Mouse (Mus musculus): ENCODE data around the gene Spag8. TPM values are rescaled to one million over a fixed set of nuclear protein-coding genes. Genes with fewer than 3 reads are reported as not detected.

Spag8 gene
- polyA plus RNA-seq (2014; fragmentation: Nextera tagmentation; extraction: Ambion mirVana) = 5.5 and 9.3 TPM in 2 replicates

DNA sequence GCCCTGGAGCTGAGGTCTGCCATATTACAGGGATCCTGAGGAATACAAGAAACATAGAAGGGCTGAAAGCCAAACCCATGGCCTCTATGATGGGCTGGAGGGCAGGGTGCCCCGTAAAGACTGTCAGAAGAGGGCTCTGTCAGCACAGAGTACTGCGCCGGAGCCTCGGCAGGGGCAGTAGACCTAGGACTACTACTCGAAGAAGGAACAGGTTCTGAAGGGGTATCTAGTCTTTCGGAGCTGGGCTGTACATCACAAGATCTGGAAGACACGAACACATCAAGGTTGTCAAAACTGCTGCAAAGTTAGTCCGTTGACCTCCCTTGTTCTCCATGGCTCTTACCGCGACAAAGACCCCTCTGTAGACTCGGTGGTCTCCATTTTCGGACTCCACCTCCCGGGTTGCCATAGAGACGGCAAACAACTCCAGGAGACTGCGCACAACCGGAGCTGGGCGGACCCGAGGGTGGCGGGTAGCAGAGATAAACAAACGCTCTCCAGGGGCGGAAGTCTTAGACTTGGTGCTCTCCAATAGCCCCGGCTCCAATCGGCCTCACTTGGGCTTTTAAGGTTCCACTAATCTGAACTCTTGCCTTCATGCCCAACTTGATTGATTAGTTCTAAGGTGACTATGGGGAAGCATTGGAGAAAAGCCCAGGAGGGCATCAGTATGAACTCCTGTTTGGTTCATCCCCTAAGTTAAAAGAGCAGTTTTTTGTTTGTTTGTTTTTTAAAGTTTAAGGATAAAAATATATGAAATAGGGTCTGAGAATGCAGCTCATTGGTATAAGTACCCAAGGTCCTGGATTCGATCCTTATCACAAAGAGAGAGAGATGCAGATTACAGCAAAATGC lies at the start of gene Spag8:
Gene Spag8, minus strand, starts transcription at position 434 of the 855 bp plus-strand sequence.
- Histone ChIP-seq H3K27ac (no peak within 1 kb of the TSS; the same call in 1 of the 2 replicates), H3K36me3 (replicated peaks; ENCODE audit: control insufficient read depth, insufficient read depth) (peaks cover 6% of the 10 kb centered on the region; the same call in 1 of the 2 replicates), H3K9me3 (ENCODE audit: control insufficient read depth, low read length) (peaks cover 5% of the 10 kb centered on the region; the same call in 1 of the 2 replicates), H3K27me3 (ENCODE audit: control insufficient read depth, insufficient read depth, low read length) (no peaks in the 10 kb centered on the region), H3K4me2 (replicated peaks) (peak within 1 kb of the TSS; percentile 43), H3K9ac (0 out of 2 replicates have a peak within 1 kb of the TSS, but pooled peaks have one; percentile 6), H3K4me3 (replicated peaks; ENCODE audit: low read length) (peak within 1 kb of the TSS; percentile 19), H3K4me1 (replicated peaks; ENCODE audit: control insufficient read depth, insufficient read depth, low read length) (peaks cover 5% of the 10 kb centered on the region; the same call in 1 of the 2 replicates)
- WGBS = 21% methylated on average over 24 of the region's 24 CpGs
- ATAC-seq (ENCODE audit: low FRiP score) = no peak
- peak; percentile 51 for DNase-seq (ENCODE audit: low spot score)

DNA sequence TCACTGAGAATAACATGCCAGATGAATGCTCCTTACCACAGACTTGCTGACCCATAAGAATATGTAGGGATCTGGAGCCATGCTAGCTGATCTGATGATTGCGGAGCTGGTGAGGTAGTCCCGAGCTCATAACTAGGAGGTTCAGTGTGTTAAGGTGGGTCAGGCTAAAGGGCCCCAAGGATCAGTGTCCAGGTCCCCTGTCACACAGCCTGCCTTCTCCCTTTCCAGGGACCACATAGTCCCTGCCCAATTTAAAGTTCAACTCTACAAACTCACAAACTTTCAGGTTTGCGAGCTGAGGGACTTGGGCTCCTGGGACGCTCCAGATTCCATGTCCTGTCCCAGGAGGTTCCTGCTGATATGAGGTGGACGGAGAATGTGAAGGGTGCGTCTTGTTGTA lies 47.3 kb upstream of the Spag8 start, which contains the start of gene Olfr70:
Gene Olfr70, minus strand, starts transcription at position 101 of the 400 bp plus-strand sequence.
- Histone ChIP-seq H3K4me1 (replicated peaks; ENCODE audit: control insufficient read depth, insufficient read depth, low read length) (no peaks in the 10 kb centered on the region), H3K27me3 (ENCODE audit: control insufficient read depth, insufficient read depth, low read length) (no peaks in the 10 kb centered on the region), H3K4me2 (replicated peaks) (no peak within 1 kb of the TSS), H3K9ac (no peak within 1 kb of the TSS), H3K4me3 (replicated peaks; ENCODE audit: low read length) (no peak within 1 kb of the TSS), H3K36me3 (replicated peaks; ENCODE audit: control insufficient read depth, insufficient read depth) (no peaks in the 10 kb centered on the region), H3K27ac (no peak within 1 kb of the TSS), H3K9me3 (ENCODE audit: control insufficient read depth, low read length) (no peaks in the 10 kb centered on the region)
- 93% methylated on average over 6 of the region's 6 CpGs for WGBS
- ATAC-seq (ENCODE audit: low FRiP score) (no peak), DNase-seq (ENCODE audit: low spot score) (no peak)

DNA sequence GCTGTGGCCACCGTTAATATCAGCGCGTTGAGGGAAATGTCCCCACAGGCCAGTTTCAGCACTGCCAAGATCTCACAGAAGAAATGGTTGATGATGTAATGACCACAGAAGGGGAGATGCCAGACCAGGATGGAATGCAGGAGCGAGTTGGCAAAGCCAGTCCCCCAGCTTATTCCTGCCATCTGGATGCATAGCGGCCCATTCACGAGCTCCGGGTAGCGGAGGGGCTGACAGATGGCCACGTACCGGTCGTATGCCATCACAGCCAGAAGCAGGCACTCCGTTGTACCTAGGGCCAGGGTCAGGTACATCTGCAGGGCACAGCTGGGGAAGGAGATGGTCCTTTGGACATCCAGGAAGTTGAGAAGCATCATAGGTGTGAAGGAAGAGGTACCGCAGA lies 43.2 kb upstream of the Spag8 start:
- Histone ChIP-seq H3K4me2 (replicated peaks) (no peak overlapping the region), H3K27me3 (ENCODE audit: control insufficient read depth, insufficient read depth, low read length) (no peaks in the 10 kb centered on the region), H3K36me3 (replicated peaks; ENCODE audit: control insufficient read depth, insufficient read depth) (0 out of 2 replicates have a peak, but pooled peaks cover 2% of the 10 kb centered on the region), H3K9ac (no peak overlapping the region), H3K4me3 (replicated peaks; ENCODE audit: low read length) (no peak overlapping the region), H3K9me3 (ENCODE audit: control insufficient read depth, low read length) (no peaks in the 10 kb centered on the region), H3K27ac (no peak overlapping the region), H3K4me1 (replicated peaks; ENCODE audit: control insufficient read depth, insufficient read depth, low read length) (no peaks in the 10 kb centered on the region)
- no peak for DNase-seq (ENCODE audit: low spot score)
- WGBS = 81% methylated on average over 13 of the region's 13 CpGs
- ATAC-seq (ENCODE audit: low FRiP score) = no peak

DNA sequence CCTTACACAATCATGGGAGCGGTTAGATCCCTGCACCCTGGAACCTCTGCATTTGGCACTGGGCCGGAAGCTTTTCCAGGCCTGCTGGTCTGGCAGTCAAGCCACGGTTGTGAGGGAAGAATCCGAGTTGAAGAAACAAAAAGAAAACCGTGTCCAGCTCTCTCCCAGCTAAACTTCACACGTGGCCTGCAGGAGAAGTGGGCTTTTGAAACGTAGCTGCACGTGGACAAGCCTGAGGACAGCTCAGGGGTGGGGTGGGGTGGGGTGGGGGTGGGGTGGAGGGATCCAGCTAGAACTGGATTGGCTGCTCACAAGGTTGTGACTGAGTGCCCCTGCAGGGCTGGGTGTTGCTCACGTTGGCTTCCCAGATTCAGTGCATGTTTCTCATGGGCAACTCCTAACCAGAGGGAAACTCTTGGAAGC lies 41.9 kb upstream of the Spag8 start:
- Histone ChIP-seq H3K4me3 (replicated peaks; ENCODE audit: low read length) (no peak overlapping the region), H3K9ac (no peak overlapping the region), H3K4me1 (replicated peaks; ENCODE audit: control insufficient read depth, insufficient read depth, low read length) (no peaks in the 10 kb centered on the region), H3K9me3 (ENCODE audit: control insufficient read depth, low read length) (no peaks in the 10 kb centered on the region), H3K36me3 (replicated peaks; ENCODE audit: control insufficient read depth, insufficient read depth) (peaks cover 10% of the 10 kb centered on the region), H3K27me3 (ENCODE audit: control insufficient read depth, insufficient read depth, low read length) (no peaks in the 10 kb centered on the region), H3K27ac (no peak overlapping the region), H3K4me2 (replicated peaks) (no peak overlapping the region)
- no peak for DNase-seq (ENCODE audit: low spot score)
- WGBS = 30% methylated on average over 9 of the region's 9 CpGs
- no peak for ATAC-seq (ENCODE audit: low FRiP score)

DNA sequence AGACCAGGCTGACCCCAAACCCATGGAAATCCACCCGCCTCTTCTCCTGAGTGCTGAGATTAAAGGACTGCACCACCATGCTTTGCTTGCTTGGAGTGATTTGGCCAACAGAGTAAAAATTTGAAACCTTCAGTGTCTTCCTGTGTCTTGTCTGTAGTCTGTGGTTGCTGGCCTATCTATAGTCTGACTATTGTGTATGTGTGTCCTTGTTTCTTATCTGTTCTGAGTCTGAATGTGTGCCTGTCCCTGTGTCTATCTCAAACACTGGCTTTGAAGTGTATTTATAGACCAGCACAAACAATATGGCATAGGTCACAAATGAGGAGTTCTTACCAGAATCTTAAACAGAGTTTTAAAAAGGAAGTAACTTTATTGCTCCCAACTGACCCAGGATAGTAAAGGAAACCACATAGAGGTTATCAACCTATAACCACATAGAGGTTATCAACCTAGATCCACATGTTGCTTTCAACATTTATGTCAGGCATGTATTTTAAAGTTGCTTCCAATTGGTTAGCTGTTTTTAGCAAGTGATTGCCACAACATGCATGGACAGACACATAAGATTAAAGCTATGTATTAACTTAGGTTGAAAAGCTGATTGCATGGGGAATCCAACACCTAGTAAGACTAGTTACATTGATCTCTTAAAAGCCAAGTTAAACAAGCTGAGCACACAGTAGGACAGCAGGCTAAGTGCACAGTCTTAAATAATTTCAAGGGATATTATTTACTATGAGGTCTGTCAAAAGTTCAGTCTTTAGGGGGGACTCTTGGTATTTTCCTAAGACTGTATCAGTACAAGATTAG lies 41.2 kb upstream of the Spag8 start:
- Histone ChIP-seq H3K4me3 (replicated peaks; ENCODE audit: low read length) (no peak overlapping the region), H3K27me3 (ENCODE audit: control insufficient read depth, insufficient read depth, low read length) (no peaks in the 10 kb centered on the region), H3K9ac (no peak overlapping the region), H3K36me3 (replicated peaks; ENCODE audit: control insufficient read depth, insufficient read depth) (peaks cover 16% of the 10 kb centered on the region), H3K4me2 (replicated peaks) (no peak overlapping the region), H3K9me3 (ENCODE audit: control insufficient read depth, low read length) (no peaks in the 10 kb centered on the region), H3K27ac (no peak overlapping the region), H3K4me1 (replicated peaks; ENCODE audit: control insufficient read depth, insufficient read depth, low read length) (no peaks in the 10 kb centered on the region)
- no peak for DNase-seq (ENCODE audit: low spot score)
- no peak for ATAC-seq (ENCODE audit: low FRiP score)
- 94% methylated on average over 1 of the region's 1 CpGs for WGBS

DNA sequence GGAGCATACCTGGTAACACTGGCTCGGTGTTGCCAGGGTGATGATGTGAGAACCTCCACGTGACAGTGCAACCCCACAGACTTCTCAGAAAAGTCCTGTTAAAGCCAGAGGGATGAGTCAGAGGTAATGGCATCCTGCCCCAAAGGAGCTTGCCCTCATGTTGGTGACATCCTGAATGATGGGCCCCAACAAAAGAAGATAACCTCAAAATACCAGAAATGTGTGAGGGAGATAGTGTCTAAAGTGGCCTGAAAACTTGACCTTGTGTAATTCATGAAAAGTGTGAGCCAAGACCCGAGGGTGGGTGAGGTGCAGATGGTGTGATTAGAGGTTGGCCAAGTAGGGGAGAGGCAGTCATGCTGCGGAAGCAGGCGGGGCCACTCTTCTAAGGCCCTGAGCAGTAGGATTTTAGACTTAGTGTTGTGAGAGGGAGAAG lies 40.4 kb upstream of the Spag8 start:
- no peaks in the 10 kb centered on the region for H3K4me1 ChIP-seq (replicated peaks; ENCODE audit: control insufficient read depth, insufficient read depth, low read length)
- no peaks in the 10 kb centered on the region for H3K27me3 ChIP-seq (ENCODE audit: control insufficient read depth, insufficient read depth, low read length)
- no peak overlapping the region for H3K9ac ChIP-seq
- H3K9me3 ChIP-seq (ENCODE audit: control insufficient read depth, low read length) = no peaks in the 10 kb centered on the region
- peaks cover 25% of the 10 kb centered on the region for H3K36me3 ChIP-seq (replicated peaks; ENCODE audit: control insufficient read depth, insufficient read depth)
- H3K4me3 ChIP-seq (replicated peaks; ENCODE audit: low read length) = no peak overlapping the region
- no peak overlapping the region for H3K27ac ChIP-seq
- H3K4me2 ChIP-seq (replicated peaks) = no peak overlapping the region
- no peak for DNase-seq (ENCODE audit: low spot score)
- 75% methylated on average over 5 of the region's 5 CpGs for WGBS
- ATAC-seq (ENCODE audit: low FRiP score) = no peak

DNA sequence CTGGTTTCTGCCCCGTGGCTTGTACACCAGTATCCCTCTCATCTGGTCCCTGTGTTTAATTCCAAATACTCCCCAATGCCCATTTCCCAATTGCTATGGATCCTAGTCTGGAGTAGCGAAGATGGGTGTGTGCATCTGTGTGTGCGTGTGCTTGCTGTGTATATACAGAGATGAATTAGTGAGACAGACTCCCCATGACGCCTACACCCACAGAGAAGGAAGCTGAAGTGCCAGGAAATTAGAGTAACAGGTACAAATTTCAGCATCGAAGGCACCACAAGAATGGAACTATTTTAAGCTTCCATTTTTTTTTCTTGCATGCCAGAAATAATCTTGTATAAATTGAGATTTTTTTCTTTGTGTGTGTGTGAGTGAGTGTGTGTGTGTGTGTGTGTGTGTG lies 37.6 kb upstream of the Spag8 start:
- 90% methylated on average over 5 of the region's 5 CpGs for WGBS
- no peak for ATAC-seq (ENCODE audit: low FRiP score)

DNA sequence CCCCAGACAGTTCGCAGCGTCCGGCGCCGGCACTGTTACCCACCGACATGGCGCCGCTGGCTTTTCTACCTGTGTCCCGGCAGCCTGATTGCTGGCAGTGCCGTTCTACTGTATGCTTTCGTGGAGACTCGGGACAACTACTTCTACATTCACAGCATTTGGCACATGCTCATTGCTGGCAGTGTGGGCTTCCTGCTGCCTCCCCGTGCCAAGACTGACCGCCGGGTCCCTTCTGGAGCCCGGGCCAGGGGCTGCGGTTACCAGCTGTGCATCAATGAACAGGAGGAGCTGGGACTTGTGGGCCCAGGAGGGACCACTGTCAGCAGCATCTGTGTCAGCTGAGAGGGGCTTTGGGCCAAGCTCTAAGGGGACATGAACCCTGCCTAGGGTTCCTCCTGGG lies 36.6 kb upstream of the Spag8 start:
- ATAC-seq (ENCODE audit: low FRiP score) (no peak), DNase-seq (ENCODE audit: low spot score) (no peak)
- H3K4me2 ChIP-seq (replicated peaks) = no peak overlapping the region
- H3K9me3 ChIP-seq (ENCODE audit: control insufficient read depth, low read length) = no peaks in the 10 kb centered on the region
- H3K27ac ChIP-seq = no peak overlapping the region
- H3K4me3 ChIP-seq (replicated peaks; ENCODE audit: low read length) = no peak overlapping the region
- no peaks in the 10 kb centered on the region for H3K27me3 ChIP-seq (ENCODE audit: control insufficient read depth, insufficient read depth, low read length)
- H3K36me3 ChIP-seq (replicated peaks; ENCODE audit: control insufficient read depth, insufficient read depth) = peaks cover 62% of the 10 kb centered on the region
- H3K4me1 ChIP-seq (replicated peaks; ENCODE audit: control insufficient read depth, insufficient read depth, low read length) = no peaks in the 10 kb centered on the region
- no peak overlapping the region for H3K9ac ChIP-seq
- WGBS = 94% methylated on average over 17 of the region's 17 CpGs

More for the DNA sequence above, 37.6 kb upstream of the Spag8 start:
- Histone ChIP-seq H3K4me2 (replicated peaks) (no peak overlapping the region), H3K9me3 (ENCODE audit: control insufficient read depth, low read length) (no peaks in the 10 kb centered on the region), H3K4me1 (replicated peaks; ENCODE audit: control insufficient read depth, insufficient read depth, low read length) (no peaks in the 10 kb centered on the region), H3K27me3 (ENCODE audit: control insufficient read depth, insufficient read depth, low read length) (no peaks in the 10 kb centered on the region), H3K36me3 (replicated peaks; ENCODE audit: control insufficient read depth, insufficient read depth) (peaks cover 52% of the 10 kb centered on the region), H3K4me3 (replicated peaks; ENCODE audit: low read length) (no peak overlapping the region), H3K27ac (no peak overlapping the region), H3K9ac (no peak overlapping the region)
- no peak for DNase-seq (ENCODE audit: low spot score)

DNA sequence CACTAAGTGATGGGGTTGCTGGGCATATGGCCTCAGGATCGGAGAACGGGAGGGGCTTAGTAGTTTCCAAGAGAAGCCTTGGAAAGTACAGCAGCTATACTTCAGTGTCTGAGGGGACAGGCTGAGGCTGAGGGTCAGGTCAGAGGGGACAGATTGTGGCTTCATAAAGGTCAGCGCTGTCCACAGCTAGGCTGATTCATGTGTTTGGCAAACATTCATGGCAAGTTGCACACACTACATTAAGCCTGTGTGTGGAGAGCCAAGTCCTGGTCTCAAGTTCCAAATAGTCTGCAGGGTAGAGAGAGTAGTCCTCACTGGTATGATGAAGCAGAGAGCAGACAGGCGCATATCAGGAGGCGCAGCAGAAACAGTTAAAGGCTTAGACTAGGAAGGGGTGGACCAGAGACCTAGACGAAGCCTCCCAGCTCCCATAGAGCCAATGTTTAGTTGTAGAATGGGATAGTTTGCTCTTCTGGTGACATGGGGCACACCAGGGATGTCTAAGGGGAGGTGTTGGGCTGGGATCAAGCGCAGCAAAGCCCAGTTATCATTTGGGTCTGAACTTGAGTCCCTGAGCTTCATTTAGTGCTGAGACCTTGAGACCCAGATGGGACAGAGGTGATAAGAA lies 26.1 kb upstream of the Spag8 start:
- no peaks in the 10 kb centered on the region for H3K27me3 ChIP-seq (ENCODE audit: control insufficient read depth, insufficient read depth, low read length)
- peaks cover 100% of the 10 kb centered on the region for H3K36me3 ChIP-seq (replicated peaks; ENCODE audit: control insufficient read depth, insufficient read depth)
- no peaks in the 10 kb centered on the region for H3K9me3 ChIP-seq (ENCODE audit: control insufficient read depth, low read length)
- no peak overlapping the region for H3K4me2 ChIP-seq (replicated peaks)
- no peak overlapping the region for H3K9ac ChIP-seq
- 92% methylated on average over 7 of the region's 7 CpGs for WGBS
- no peak for DNase-seq (ENCODE audit: low spot score)
- ATAC-seq (ENCODE audit: low FRiP score) = no peak
- no peak overlapping the region for H3K27ac ChIP-seq
- H3K4me3 ChIP-seq (replicated peaks; ENCODE audit: low read length) = no peak overlapping the region
- no peaks in the 10 kb centered on the region for H3K4me1 ChIP-seq (replicated peaks; ENCODE audit: control insufficient read depth, insufficient read depth, low read length)
